Mouse (Mus musculus): ENCODE measurements around the gene Upk3a. TPM values are rescaled to one million over a fixed set of nuclear protein-coding genes. Genes with fewer than 3 reads are reported as not detected.
A peak's percentile ranks its signal among the peaks of the same experiment; 100 is the strongest.
"Not testable (repeated sequence)": the region's sequence is repeated elsewhere in the genome, so short reads cannot be mapped to it uniquely, and the experiment has no call there.

Gene Upk3a
- polyA plus RNA-seq, 1 experiment from 2014 or later: 0.47 TPM

GRCm38 (mm10) chr15:85022211-85022610 lies 5.3 kb downstream of the Upk3a start:
- Histone ChIP-seq H3K4me2 (ENCODE audit: low read depth, low read length) (no peak overlapping the region), H3K9ac (ENCODE audit: low read length) (no peak overlapping the region), H3K4me1 (ENCODE audit: control insufficient read depth, insufficient read depth, low read length) (no peaks in the 10 kb centered on the region), H3K9me3 (replicated peaks; ENCODE audit: control insufficient read depth, low read length) (no peaks in the 10 kb centered on the region), H3K27ac (ENCODE audit: low read length) (no peak overlapping the region), H3K4me3 (ENCODE audit: low read length) (no peak overlapping the region), H3K27me3 (ENCODE audit: control insufficient read depth, insufficient read depth, low read length) (no peaks in the 10 kb centered on the region; the same call in 1 of the 2 replicates), H3K36me3 (ENCODE audit: control insufficient read depth, insufficient read depth) (no peaks in the 10 kb centered on the region)
- ATAC-seq (replicated peaks; ENCODE audit: extremely low read depth, insufficient read depth, low FRiP score): no peak
- WGBS: 67% methylated on average over 4 of the region's 4 CpGs

- H3K4me3 ChIP-seq (ENCODE audit: low read length): no peak overlapping the region
- H3K27me3 ChIP-seq (ENCODE audit: control insufficient read depth, insufficient read depth, low read length): no peaks in the 10 kb centered on the region
- H3K9me3 ChIP-seq (replicated peaks; ENCODE audit: control insufficient read depth, low read length): no peaks in the 10 kb centered on the region
- H3K9ac ChIP-seq (ENCODE audit: low read length): no peak overlapping the region
- no peak for ATAC-seq (replicated peaks; ENCODE audit: extremely low read depth, insufficient read depth, low FRiP score)
- H3K4me2 ChIP-seq (ENCODE audit: low read depth, low read length): no peak overlapping the region
- H3K4me1 ChIP-seq (ENCODE audit: control insufficient read depth, insufficient read depth, low read length): no peaks in the 10 kb centered on the region
- H3K36me3 ChIP-seq (ENCODE audit: control insufficient read depth, insufficient read depth): no peaks in the 10 kb centered on the region
- WGBS: 63% methylated on average over 4 of the region's 4 CpGs
- H3K27ac ChIP-seq (ENCODE audit: low read length): no peak overlapping the region
Observed at GRCm38 (mm10) chr15:85026197-85026596, 9.3 kb downstream of the Upk3a start.

- Histone ChIP-seq H3K36me3 (ENCODE audit: control insufficient read depth, insufficient read depth) (no peaks in the 10 kb centered on the region), H3K4me2 (ENCODE audit: low read depth, low read length) (no peak overlapping the region), H3K9ac (ENCODE audit: low read length) (no peak overlapping the region), H3K27ac (ENCODE audit: low read length) (no peak overlapping the region), H3K4me1 (ENCODE audit: control insufficient read depth, insufficient read depth, low read length) (no peaks in the 10 kb centered on the region; the same call in 1 of the 2 replicates), H3K9me3 (replicated peaks; ENCODE audit: control insufficient read depth, low read length) (no peaks in the 10 kb centered on the region), H3K4me3 (ENCODE audit: low read length) (no peak overlapping the region), H3K27me3 (ENCODE audit: control insufficient read depth, insufficient read depth, low read length) (no peaks in the 10 kb centered on the region)
- ATAC-seq (replicated peaks; ENCODE audit: extremely low read depth, insufficient read depth, low FRiP score): no peak
- WGBS: 60% methylated on average over 4 of the region's 4 CpGs
Observed at GRCm38 (mm10) chr15:85027740-85028139, 10.8 kb downstream of the Upk3a start.

- not testable (repeated sequence) for H3K4me2 ChIP-seq (ENCODE audit: low read depth, low read length); H3K27ac ChIP-seq (ENCODE audit: low read length); H3K4me3 ChIP-seq (ENCODE audit: low read length); H3K36me3 ChIP-seq (ENCODE audit: control insufficient read depth, insufficient read depth); H3K9me3 ChIP-seq (replicated peaks; ENCODE audit: control insufficient read depth, low read length); H3K27me3 ChIP-seq (ENCODE audit: control insufficient read depth, insufficient read depth, low read length); ATAC-seq (replicated peaks; ENCODE audit: extremely low read depth, insufficient read depth, low FRiP score); H3K9ac ChIP-seq (ENCODE audit: low read length); H3K4me1 ChIP-seq (ENCODE audit: control insufficient read depth, insufficient read depth, low read length)
- 45% methylated on average over 1 of the region's 1 CpGs for WGBS
Observed at GRCm38 (mm10) chr15:85028648-85029047, 11.7 kb downstream of the Upk3a start, which contains the start of gene Fam118a. Fam118a (plus strand) TSS chr15:85028948.

GRCm38 (mm10) chr15:85030643-85031042 lies 13.7 kb downstream of the Upk3a start:
- ATAC-seq (replicated peaks; ENCODE audit: extremely low read depth, insufficient read depth, low FRiP score); H3K36me3 ChIP-seq (ENCODE audit: control insufficient read depth, insufficient read depth); H3K27ac ChIP-seq (ENCODE audit: low read length); H3K4me3 ChIP-seq (ENCODE audit: low read length); H3K27me3 ChIP-seq (ENCODE audit: control insufficient read depth, insufficient read depth, low read length); H3K4me1 ChIP-seq (ENCODE audit: control insufficient read depth, insufficient read depth, low read length); H3K9me3 ChIP-seq (replicated peaks; ENCODE audit: control insufficient read depth, low read length); H3K4me2 ChIP-seq (ENCODE audit: low read depth, low read length); H3K9ac ChIP-seq (ENCODE audit: low read length): not testable (repeated sequence)
- WGBS: 33% methylated on average over 1 of the region's 1 CpGs

GRCm38 (mm10) chr15:85031866-85032265 lies 14.9 kb downstream of the Upk3a start:
- Histone ChIP-seq H3K27ac (ENCODE audit: low read length) (no peak overlapping the region), H3K4me3 (ENCODE audit: low read length) (no peak overlapping the region), H3K4me2 (ENCODE audit: low read depth, low read length) (no peak overlapping the region), H3K9me3 (replicated peaks; ENCODE audit: control insufficient read depth, low read length) (no peaks in the 10 kb centered on the region), H3K27me3 (ENCODE audit: control insufficient read depth, insufficient read depth, low read length) (no peaks in the 10 kb centered on the region), H3K36me3 (ENCODE audit: control insufficient read depth, insufficient read depth) (no peaks in the 10 kb centered on the region), H3K4me1 (ENCODE audit: control insufficient read depth, insufficient read depth, low read length) (peaks cover 5% of the 10 kb centered on the region; the same call in 1 of the 2 replicates), H3K9ac (ENCODE audit: low read length) (no peak overlapping the region)
- ATAC-seq (replicated peaks; ENCODE audit: extremely low read depth, insufficient read depth, low FRiP score): no peak
- 40% methylated on average over 3 of the region's 3 CpGs for WGBS

GRCm38 (mm10) chr15:85033916-85034315 lies 17.0 kb downstream of the Upk3a start:
- 34% methylated on average over 7 of the region's 7 CpGs for WGBS
- H3K9me3 ChIP-seq (replicated peaks; ENCODE audit: control insufficient read depth, low read length); H3K27me3 ChIP-seq (ENCODE audit: control insufficient read depth, insufficient read depth, low read length); ATAC-seq (replicated peaks; ENCODE audit: extremely low read depth, insufficient read depth, low FRiP score); H3K36me3 ChIP-seq (ENCODE audit: control insufficient read depth, insufficient read depth); H3K27ac ChIP-seq (ENCODE audit: low read length); H3K4me2 ChIP-seq (ENCODE audit: low read depth, low read length); H3K4me3 ChIP-seq (ENCODE audit: low read length); H3K9ac ChIP-seq (ENCODE audit: low read length): not testable (repeated sequence)
- H3K4me1 ChIP-seq (ENCODE audit: control insufficient read depth, insufficient read depth, low read length): peaks cover 12% of the 10 kb centered on the region

- ATAC-seq (replicated peaks; ENCODE audit: extremely low read depth, insufficient read depth, low FRiP score): peak; percentile 92
- under 1% methylated on average over 73 of the region's 75 CpGs for WGBS
- peak overlapping the region; percentile 70 for H3K27ac ChIP-seq (ENCODE audit: low read length)
Observed at GRCm38 (mm10) chr15:85036566-85037342, 19.8 kb downstream of the Upk3a start.

GRCm38 (mm10) chr15:85037343-85037690 lies 20.4 kb downstream of the Upk3a start:
- H3K9me3 ChIP-seq (replicated peaks; ENCODE audit: control insufficient read depth, low read length): no peaks in the 10 kb centered on the region
- peaks cover 29% of the 10 kb centered on the region for H3K4me1 ChIP-seq (ENCODE audit: control insufficient read depth, insufficient read depth, low read length)
- WGBS: 3% methylated on average over 8 of the region's 8 CpGs
- peak overlapping the region; percentile 88 for H3K9ac ChIP-seq (ENCODE audit: low read length)
- H3K36me3 ChIP-seq (ENCODE audit: control insufficient read depth, insufficient read depth): no peaks in the 10 kb centered on the region
- H3K27ac ChIP-seq (ENCODE audit: low read length): peak overlapping the region; percentile 24
- H3K4me2 ChIP-seq (ENCODE audit: low read depth, low read length): peak overlapping the region; percentile 87
- no peak for ATAC-seq (replicated peaks; ENCODE audit: extremely low read depth, insufficient read depth, low FRiP score)
- H3K27me3 ChIP-seq (ENCODE audit: control insufficient read depth, insufficient read depth, low read length): no peaks in the 10 kb centered on the region
- H3K4me3 ChIP-seq (ENCODE audit: low read length): peak overlapping the region; percentile 79

More at GRCm38 (mm10) chr15:85036566-85037342, 19.8 kb downstream of the Upk3a start:
- Histone ChIP-seq H3K4me3 (ENCODE audit: low read length) (peak overlapping the region; percentile 79), H3K9me3 (replicated peaks; ENCODE audit: control insufficient read depth, low read length) (no peaks in the 10 kb centered on the region), H3K4me2 (ENCODE audit: low read depth, low read length) (peak overlapping the region; percentile 87), H3K36me3 (ENCODE audit: control insufficient read depth, insufficient read depth) (no peaks in the 10 kb centered on the region), H3K27me3 (ENCODE audit: control insufficient read depth, insufficient read depth, low read length) (no peaks in the 10 kb centered on the region), H3K4me1 (ENCODE audit: control insufficient read depth, insufficient read depth, low read length) (peaks cover 23% of the 10 kb centered on the region), H3K9ac (ENCODE audit: low read length) (peak overlapping the region; percentile 88)

All from heart, embryonic 16.5 days (tissue).